Mouse (Mus musculus) embryonic stem cell, embryonic (primary cell): Measurements from ENCODE around the gene Lats2.

Experiments used
- CTCF ChIA-PET, 4 experiments: fragments of 300-600 bp in 2 of 4; fragments of 350-600 bp in 2 of 4; sonication (Branson Sonifier 250); formaldehyde crosslinking; loops; one replicate each; lab custom pipeline; 2022; ENCODE audit warnings: inconsistent platforms in 2 of 4; lab: Charles Lee
- POLR2A ChIA-PET, 4 experiments: fragments of 300-600 bp in 2 of 4; fragments of 350-600 bp in 2 of 4; sonication (Branson Sonifier 250); formaldehyde crosslinking; loops; one replicate each; lab custom pipeline; 2022; ENCODE audit warnings: antibody characterized with exemption in 4 of 4, inconsistent platforms in 1 of 4; lab: Charles Lee

The Lats2 gene

GRCm38 (mm10) chr14:57687441-57687840 lies 70.7 kb downstream of the Lats2 start:
- ChIA-PET POLR2A (no interaction called here), CTCF (no interaction called here)

- POLR2A ChIA-PET = interaction anchor here in 2 of 4 experiments (0.5 to 0.7 kb wide), 2 partner anchors 101 kb away, joined by 3 to 4 read pairs; no protein-coding TSS in a partner anchor
These were observed 71.5 kb downstream of the Lats2 start for GRCm38 (mm10) chr14:57686647-57687046.

GRCm38 (mm10) chr14:57684579-57684978 lies 73.6 kb downstream of the Lats2 start:
- CTCF ChIA-PET = no interaction called here

More at GRCm38 (mm10) chr14:57686647-57687046, 71.5 kb downstream of the Lats2 start:
- CTCF ChIA-PET = no interaction called here

GRCm38 (mm10) chr14:57682751-57683150 lies 75.4 kb downstream of the Lats2 start:
- CTCF ChIA-PET = interaction anchor here in 2 of 4 experiments (0.6 to 0.8 kb wide), 2 partner anchors 26 to 238 kb away, joined by 3 to 4 read pairs; no protein-coding TSS in a partner anchor
- POLR2A ChIA-PET = no interaction called here

More at GRCm38 (mm10) chr14:57684579-57684978, 73.6 kb downstream of the Lats2 start:
- POLR2A ChIA-PET = interaction anchor here in 1 of 4 experiments (1.3 kb wide), 1 partner anchor 58 kb away, joined by 3 read pairs; no protein-coding TSS in a partner anchor

GRCm38 (mm10) chr14:57679958-57680535 lies 78.1 kb downstream of the Lats2 start:
- ChIA-PET CTCF (interaction anchor here (0.6 to 1.4 kb wide), 12 partner anchors 15 to 1258 kb away, joined by 3 to 6 read pairs (median 4); partner anchors contain the start of gene Xpo4 (in 2 of the 4)), POLR2A (interaction anchor here in 1 of 4 experiments (0.5 kb wide), 1 partner anchor 119 kb away, joined by 3 read pairs; no protein-coding TSS in a partner anchor)

GRCm38 (mm10) chr14:57679523-57679922 lies 78.7 kb downstream of the Lats2 start:
- CTCF ChIA-PET = interaction anchor here (0.6 to 1.4 kb wide), 10 partner anchors 14 to 1259 kb away, joined by 3 to 6 read pairs (median 4); partner anchors contain the start of gene Xpo4 (in 1 of the 4)
- POLR2A ChIA-PET = interaction anchor here in 1 of 4 experiments (0.5 kb wide), 1 partner anchor 120 kb away, joined by 3 read pairs; no protein-coding TSS in a partner anchor

GRCm38 (mm10) chr14:57675481-57675880 lies 82.7 kb downstream of the Lats2 start:
- POLR2A ChIA-PET = no interaction called here

GRCm38 (mm10) chr14:57665628-57665950 lies 92.6 kb downstream of the Lats2 start:
- ChIA-PET POLR2A (interaction anchor here in 2 of 4 experiments (0.8 to 2.3 kb wide), 24 partner anchors 10 to 267 kb away, joined by 3 to 9 read pairs (median 4); partner anchors contain the start of genes Sap18 (in 2 of the 2), Zdhhc20 (in 2 of the 2), Cryl1 (in 1 of the 2) and Eef1akmt1 (in 1 of the 2)), CTCF (interaction anchor here in 2 of 4 experiments (1.4 to 1.7 kb wide), 2 partner anchors 14 to 15 kb away, joined by 4 to 6 read pairs; no protein-coding TSS in a partner anchor)

More at GRCm38 (mm10) chr14:57675481-57675880, 82.7 kb downstream of the Lats2 start:
- CTCF ChIA-PET = interaction anchor here in 1 of 4 experiments (0.6 kb wide), 1 partner anchor 142 kb away, joined by 4 read pairs; no protein-coding TSS in a partner anchor

- CTCF ChIA-PET = interaction anchor here in 2 of 4 experiments (1.4 to 1.7 kb wide), 2 partner anchors 15 kb away, joined by 4 to 6 read pairs; no protein-coding TSS in a partner anchor
- POLR2A ChIA-PET = interaction anchor here in 3 of 4 experiments (0.7 to 2.3 kb wide), 31 partner anchors 9 to 266 kb away, joined by 3 to 9 read pairs (median 4); partner anchors contain the start of genes Sap18 (in 2 of the 3), Zdhhc20 (in 2 of the 3), Cryl1 (in 1 of the 3) and Eef1akmt1 (in 1 of the 3)
These were observed 93.2 kb downstream of the Lats2 start, which contains the start of gene Xpo4 for GRCm38 (mm10) chr14:57664822-57665627. TSS of gene Xpo4 (minus strand) at chr14:57665430.

- ChIA-PET POLR2A (interaction anchor here in 3 of 4 experiments (0.7 to 2.3 kb wide), 24 partner anchors 9 to 266 kb away, joined by 3 to 9 read pairs (median 4); partner anchors contain the start of genes Sap18 (in 2 of the 3), Zdhhc20 (in 2 of the 3), Cryl1 (in 1 of the 3) and Eef1akmt1 (in 1 of the 3)), CTCF (interaction anchor here in 2 of 4 experiments (1.4 to 1.7 kb wide), 2 partner anchors 16 kb away, joined by 4 to 6 read pairs; no protein-coding TSS in a partner anchor)
These were observed 93.8 kb downstream of the Lats2 start for GRCm38 (mm10) chr14:57664311-57664821.

- ChIA-PET CTCF (no interaction called here), POLR2A (interaction anchor here in 2 of 4 experiments (0.9 to 2.3 kb wide), 7 partner anchors 8 to 252 kb away, joined by 3 to 9 read pairs (median 3); no protein-coding TSS in a partner anchor)
These were observed 94.6 kb downstream of the Lats2 start for GRCm38 (mm10) chr14:57663630-57664029.

- ChIA-PET CTCF (interaction anchor here in 3 of 4 experiments (0.6 to 1.3 kb wide), 6 partner anchors 35 to 287 kb away, joined by 3 to 8 read pairs (median 3); partner anchors contain the start of gene Zdhhc20 (in 1 of the 3)), POLR2A (interaction anchor here in 3 of 4 experiments (0.5 to 1.6 kb wide), 8 partner anchors 9 to 341 kb away, joined by 3 to 4 read pairs (median 3); partner anchors contain the start of gene Micu2 (in 1 of the 3))
These were observed 99.9 kb downstream of the Lats2 start for GRCm38 (mm10) chr14:57658301-57658700.

- POLR2A ChIA-PET = interaction anchor here in 3 of 4 experiments (0.6 to 1.6 kb wide), 7 partner anchors 10 to 522 kb away, joined by 3 to 9 read pairs (median 4); no protein-coding TSS in a partner anchor
- CTCF ChIA-PET = interaction anchor here in 1 of 4 experiments (0.7 kb wide), 1 partner anchor 25 kb away, joined by 13 read pairs; no protein-coding TSS in a partner anchor
These were observed 100.7 kb downstream of the Lats2 start for GRCm38 (mm10) chr14:57657500-57657899.

GRCm38 (mm10) chr14:57656519-57656918 lies 101.7 kb downstream of the Lats2 start:
- CTCF ChIA-PET = interaction anchor here in 1 of 4 experiments (0.7 kb wide), 2 partner anchors 26 to 70 kb away, joined by 3 to 4 read pairs; no protein-coding TSS in a partner anchor
- POLR2A ChIA-PET = interaction anchor here in 3 of 4 experiments (0.7 to 2.5 kb wide), 9 partner anchors 8 to 621 kb away, joined by 3 to 12 read pairs (median 7); partner anchors contain the start of genes Xpo4 (in 2 of the 3) and Sap18 (in 1 of the 3)

GRCm38 (mm10) chr14:57649501-57649900 lies 108.7 kb downstream of the Lats2 start:
- ChIA-PET CTCF (interaction anchor here in 3 of 4 experiments (0.5 to 0.7 kb wide), 7 partner anchors 13 to 568 kb away, joined by 3 to 5 read pairs (median 3); no protein-coding TSS in a partner anchor), POLR2A (interaction anchor here in 1 of 4 experiments (0.7 to 2.6 kb wide), 3 partner anchors 12 to 496 kb away, joined by 4 to 11 read pairs (median 6); no protein-coding TSS in a partner anchor)

GRCm38 (mm10) chr14:57646155-57646554 lies 112.0 kb downstream of the Lats2 start:
- ChIA-PET CTCF (no interaction called here), POLR2A (interaction anchor here in 1 of 4 experiments (1.5 to 2.7 kb wide), 4 partner anchors 10 to 19 kb away, joined by 4 to 8 read pairs (median 6); partner anchors contain the start of gene Xpo4)
